Mouse (Mus musculus): Measurements from ENCODE around the gene Olfr90. TPM values are rescaled to one million over a fixed set of nuclear protein-coding genes. Genes with fewer than 3 reads are reported as not detected.
"Not testable (repeated sequence)": the region's sequence is repeated elsewhere in the genome, so short reads cannot be mapped to it uniquely, and the experiment has no call there.

Olfr90 gene
- total RNA-seq (2021), result not detected

GRCm38 (mm10) chr17:37088399-37088798 is at the start of gene Olfr90:
Olfr90 (minus strand) TSS chr17:37088499.
- no peak for DNase-seq
- intact Hi-C loops (cut with DNase I), result no loop called here

- intact Hi-C loops (cut with DNase I); DNase-seq: not testable (repeated sequence)
Observed at GRCm38 (mm10) chr17:37131366-37131765, 43.1 kb upstream of the Olfr90 start.

GRCm38 (mm10) chr17:37119988-37120387 is 31.7 kb upstream of the Olfr90 start, which contains the start of gene Olfr92:
Olfr92 (minus strand) TSS chr17:37120088.
- no peak for DNase-seq
- intact Hi-C loops (cut with DNase I), result no loop called here

- DNase-seq, result no peak
- intact Hi-C loops (cut with DNase I), result no loop called here
Observed at GRCm38 (mm10) chr17:37098178-37098577, 9.9 kb upstream of the Olfr90 start, which contains the start of gene Olfr91. Olfr91 (minus strand) TSS chr17:37098278.

- peak; percentile 83 for DNase-seq
Observed at GRCm38 (mm10) chr17:37093289-37093688, 5.0 kb upstream of the Olfr90 start.

GRCm38 (mm10) chr17:37092198-37092597 is 3.9 kb upstream of the Olfr90 start:
- intact Hi-C loops (cut with DNase I), result no loop called here
- DNase-seq, result no peak

More at GRCm38 (mm10) chr17:37093289-37093688, 5.0 kb upstream of the Olfr90 start:
- intact Hi-C loops (cut with DNase I), result no loop called here

- intact Hi-C loops (cut with DNase I), result no loop called here
- DNase-seq, result peak; percentile 70
Observed at GRCm38 (mm10) chr17:37085545-37085944, 2.8 kb downstream of the Olfr90 start.

- no peak for DNase-seq
- intact Hi-C loops (cut with DNase I), result no loop called here
Observed at GRCm38 (mm10) chr17:37084632-37085031, 3.7 kb downstream of the Olfr90 start.

- intact Hi-C loops (cut with DNase I), result loop anchor here (2.0 kb wide), 1 partner anchor 119 kb away; no protein-coding TSS in a partner anchor
- DNase-seq, result peak; percentile 65
Observed at GRCm38 (mm10) chr17:37083327-37083726, 5.0 kb downstream of the Olfr90 start.

GRCm38 (mm10) chr17:37081659-37082058 is 6.6 kb downstream of the Olfr90 start:
- DNase-seq, result no peak
- intact Hi-C loops (cut with DNase I), result loop anchor here (2.0 kb wide), 1 partner anchor 121 kb away; no protein-coding TSS in a partner anchor

GRCm38 (mm10) chr17:37080119-37080518 is 8.2 kb downstream of the Olfr90 start:
- no peak for DNase-seq
- intact Hi-C loops (cut with DNase I), result no loop called here

- DNase-seq, result no peak
- intact Hi-C loops (cut with DNase I), result no loop called here
Observed at GRCm38 (mm10) chr17:37078990-37079389, 9.3 kb downstream of the Olfr90 start.

- intact Hi-C loops (cut with DNase I), result no loop called here
- DNase-seq, result no peak
Observed at GRCm38 (mm10) chr17:37078193-37078592, 10.1 kb downstream of the Olfr90 start.

GRCm38 (mm10) chr17:37075766-37076165 is 12.5 kb downstream of the Olfr90 start:
- intact Hi-C loops (cut with DNase I), result no loop called here
- no peak for DNase-seq

- no peak for DNase-seq
- intact Hi-C loops (cut with DNase I), result no loop called here
Observed at GRCm38 (mm10) chr17:37075181-37075580, 13.1 kb downstream of the Olfr90 start.

GRCm38 (mm10) chr17:37072730-37073276 is 15.5 kb downstream of the Olfr90 start:
- intact Hi-C loops (cut with DNase I), result no loop called here
- no peak for DNase-seq

GRCm38 (mm10) chr17:37072080-37072729 is 16.1 kb downstream of the Olfr90 start:
- intact Hi-C loops (cut with DNase I), result no loop called here
- DNase-seq, result no peak

GRCm38 (mm10) chr17:37070121-37070520 is 18.2 kb downstream of the Olfr90 start:
- DNase-seq, result no peak
- intact Hi-C loops (cut with DNase I), result no loop called here

- intact Hi-C loops (cut with DNase I), result no loop called here
- DNase-seq, result no peak
Observed at GRCm38 (mm10) chr17:37067861-37068260, 20.4 kb downstream of the Olfr90 start.

GRCm38 (mm10) chr17:37065993-37066392 is 22.3 kb downstream of the Olfr90 start:
- intact Hi-C loops (cut with DNase I), result no loop called here

GRCm38 (mm10) chr17:37063686-37064495 is 24.4 kb downstream of the Olfr90 start:
- DNase-seq, result no peak

More at GRCm38 (mm10) chr17:37065993-37066392, 22.3 kb downstream of the Olfr90 start:
- DNase-seq, result no peak

More at GRCm38 (mm10) chr17:37063686-37064495, 24.4 kb downstream of the Olfr90 start:
- intact Hi-C loops (cut with DNase I), result no loop called here

Measured in left cerebral cortex, postnatal 4 days (tissue).